Mouse (Mus musculus): Measurements from ENCODE around the gene Cyp26b1. TPM values are rescaled to one million over a fixed set of nuclear protein-coding genes. Genes with fewer than 3 reads are reported as not detected.
A peak's percentile ranks its signal among the peaks of the same experiment; 100 is the strongest.

Gene Cyp26b1
- total and polyA plus RNA-seq, 2 experiments from 2014 or later: 0.46 TPM; not detected in 1

GRCm38 (mm10) chr6:84545428-84545827 lies 48.3 kb downstream of the Cyp26b1 start:
- peak; percentile 44 for TF ChIP-seq CTCF (IDR thresholded peaks at IDR 0.05; ENCODE audit: low read depth)
- TF ChIP-seq EP300 (IDR thresholded peaks at IDR 0.05; ENCODE audit: low read depth): no peak
- Histone ChIP-seq H3K9ac (replicated peaks; ENCODE audit: low read depth, low read length) (no peak overlapping the region), H3K9me3 (replicated peaks; ENCODE audit: control insufficient read depth, low read length) (no peaks in the 10 kb centered on the region), H3K4me3 (ENCODE audit: low read depth, low read length) (no peak overlapping the region), H3K36me3 (replicated peaks; ENCODE audit: control insufficient read depth, insufficient read depth, low read length) (no peaks in the 10 kb centered on the region), H3K4me2 (ENCODE audit: low read depth, low read length) (no peak overlapping the region), H3K27ac (ENCODE audit: low read depth) (no peak overlapping the region), H3K4me1 (ENCODE audit: control insufficient read depth, insufficient read depth) (no peaks in the 10 kb centered on the region), H3K27me3 (ENCODE audit: control insufficient read depth, insufficient read depth, low read length) (no peaks in the 10 kb centered on the region)
- 63% methylated on average over 2 of the region's 2 CpGs for WGBS
- DNase-seq (ENCODE audit: low spot score) (peak; percentile 19), ATAC-seq (ENCODE audit: insufficient read depth, low read depth) (no peak)

DNA sequence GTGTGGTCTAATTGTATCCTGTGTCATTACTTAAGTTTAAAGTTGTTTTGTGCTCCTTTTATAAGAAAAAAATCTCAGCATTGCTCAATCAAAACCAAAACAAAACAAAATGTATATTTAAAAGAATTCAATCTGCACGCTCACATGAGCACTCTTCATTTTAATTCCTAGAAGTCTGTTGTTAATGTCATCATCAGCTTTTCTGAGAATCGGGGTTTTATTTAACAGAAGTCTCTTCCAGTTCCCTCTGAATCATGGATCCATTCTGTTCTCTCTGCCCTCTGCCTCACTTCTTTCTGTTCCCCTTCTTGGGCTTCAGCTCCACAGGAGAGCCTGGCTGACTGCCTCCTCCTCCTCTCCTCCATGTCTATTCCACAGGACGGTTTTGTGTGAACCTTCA lies 49.3 kb downstream of the Cyp26b1 start:
- no peak overlapping the region for H3K27ac ChIP-seq (ENCODE audit: low read depth)
- H3K4me3 ChIP-seq (ENCODE audit: low read depth, low read length): no peak overlapping the region
- no peaks in the 10 kb centered on the region for H3K36me3 ChIP-seq (replicated peaks; ENCODE audit: control insufficient read depth, insufficient read depth, low read length)
- H3K9me3 ChIP-seq (replicated peaks; ENCODE audit: control insufficient read depth, low read length): no peaks in the 10 kb centered on the region
- H3K27me3 ChIP-seq (ENCODE audit: control insufficient read depth, insufficient read depth, low read length): no peaks in the 10 kb centered on the region
- DNase-seq (ENCODE audit: low spot score): no peak
- 66% methylated on average over 3 of the region's 3 CpGs for WGBS
- no peak for TF ChIP-seq CTCF (IDR thresholded peaks at IDR 0.05; ENCODE audit: low read depth)
- TF ChIP-seq EP300 (IDR thresholded peaks at IDR 0.05; ENCODE audit: low read depth): no peak
- no peak overlapping the region for H3K9ac ChIP-seq (replicated peaks; ENCODE audit: low read depth, low read length)
- no peak overlapping the region for H3K4me2 ChIP-seq (ENCODE audit: low read depth, low read length)
- H3K4me1 ChIP-seq (ENCODE audit: control insufficient read depth, insufficient read depth): no peaks in the 10 kb centered on the region
- no peak for ATAC-seq (ENCODE audit: insufficient read depth, low read depth)

- H3K9me3 ChIP-seq (replicated peaks; ENCODE audit: control insufficient read depth, low read length): no peaks in the 10 kb centered on the region
- DNase-seq (ENCODE audit: low spot score) (no peak), ATAC-seq (ENCODE audit: insufficient read depth, low read depth) (no peak)
- H3K4me3 ChIP-seq (ENCODE audit: low read depth, low read length): no peak overlapping the region
- H3K36me3 ChIP-seq (replicated peaks; ENCODE audit: control insufficient read depth, insufficient read depth, low read length): no peaks in the 10 kb centered on the region
- TF ChIP-seq CTCF (IDR thresholded peaks at IDR 0.05; ENCODE audit: low read depth) (no peak), EP300 (IDR thresholded peaks at IDR 0.05; ENCODE audit: low read depth) (no peak)
- no peak overlapping the region for H3K9ac ChIP-seq (replicated peaks; ENCODE audit: low read depth, low read length)
- no peak overlapping the region for H3K27ac ChIP-seq (ENCODE audit: low read depth)
- 44% methylated on average over 5 of the region's 5 CpGs for WGBS
- H3K4me1 ChIP-seq (ENCODE audit: control insufficient read depth, insufficient read depth): no peaks in the 10 kb centered on the region
- no peak overlapping the region for H3K4me2 ChIP-seq (ENCODE audit: low read depth, low read length)
- no peaks in the 10 kb centered on the region for H3K27me3 ChIP-seq (ENCODE audit: control insufficient read depth, insufficient read depth, low read length)
Observed at GRCm38 (mm10) chr6:84543516-84543915, 50.2 kb downstream of the Cyp26b1 start.

GRCm38 (mm10) chr6:84539924-84540323 lies 53.8 kb downstream of the Cyp26b1 start:
- H3K4me2 ChIP-seq (ENCODE audit: low read depth, low read length): no peak overlapping the region
- H3K4me3 ChIP-seq (ENCODE audit: low read depth, low read length): no peak overlapping the region
- no peak for DNase-seq (ENCODE audit: low spot score)
- no peaks in the 10 kb centered on the region for H3K4me1 ChIP-seq (ENCODE audit: control insufficient read depth, insufficient read depth)
- no peaks in the 10 kb centered on the region for H3K9me3 ChIP-seq (replicated peaks; ENCODE audit: control insufficient read depth, low read length)
- TF ChIP-seq EP300 (IDR thresholded peaks at IDR 0.05; ENCODE audit: low read depth) (no peak), CTCF (IDR thresholded peaks at IDR 0.05; ENCODE audit: low read depth) (no peak)
- H3K27me3 ChIP-seq (ENCODE audit: control insufficient read depth, insufficient read depth, low read length): no peaks in the 10 kb centered on the region
- no peaks in the 10 kb centered on the region for H3K36me3 ChIP-seq (replicated peaks; ENCODE audit: control insufficient read depth, insufficient read depth, low read length)
- ATAC-seq (ENCODE audit: insufficient read depth, low read depth): no peak
- WGBS: 33% methylated on average over 4 of the region's 4 CpGs
- no peak overlapping the region for H3K27ac ChIP-seq (ENCODE audit: low read depth)
- H3K9ac ChIP-seq (replicated peaks; ENCODE audit: low read depth, low read length): no peak overlapping the region

GRCm38 (mm10) chr6:84538681-84539080 lies 55.0 kb downstream of the Cyp26b1 start:
- WGBS: 50% methylated on average over 3 of the region's 3 CpGs
- ATAC-seq (ENCODE audit: insufficient read depth, low read depth): no peak
- H3K36me3 ChIP-seq (replicated peaks; ENCODE audit: control insufficient read depth, insufficient read depth, low read length): no peaks in the 10 kb centered on the region

DNA sequence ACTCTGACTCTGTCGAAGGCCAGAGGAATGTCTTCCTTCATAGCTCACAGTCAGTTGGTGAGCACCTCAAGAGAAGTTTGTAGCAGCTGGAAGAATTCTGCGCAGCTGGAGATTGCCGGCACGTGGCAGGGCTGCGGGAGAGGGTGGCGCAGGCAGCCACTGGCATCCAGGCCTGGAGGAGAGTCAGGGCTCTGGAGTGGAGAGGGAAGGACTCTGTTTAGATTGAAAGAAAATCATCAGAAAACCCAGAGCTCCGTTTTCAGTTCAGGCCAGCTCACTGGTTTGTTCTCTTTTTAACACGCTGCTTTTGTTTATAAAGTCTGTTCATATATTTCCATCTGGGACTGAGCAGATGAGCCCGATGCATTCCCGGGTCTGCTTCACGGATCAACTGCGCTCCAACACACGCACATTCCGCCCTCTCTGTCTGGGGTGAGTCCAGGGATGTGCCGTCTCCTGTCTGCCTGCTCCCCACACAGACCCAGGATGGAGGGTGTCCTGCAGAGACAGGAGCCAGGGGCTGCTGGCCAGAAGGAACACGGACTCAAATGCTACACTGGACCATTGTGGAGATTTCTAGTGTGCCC lies 56.0 kb downstream of the Cyp26b1 start:
- ATAC-seq (ENCODE audit: insufficient read depth, low read depth) (no peak), DNase-seq (ENCODE audit: low spot score) (no peak)
- H3K4me1 ChIP-seq (ENCODE audit: control insufficient read depth, insufficient read depth): no peaks in the 10 kb centered on the region
- no peak overlapping the region for H3K4me3 ChIP-seq (ENCODE audit: low read depth, low read length)
- H3K9me3 ChIP-seq (replicated peaks; ENCODE audit: control insufficient read depth, low read length): no peaks in the 10 kb centered on the region
- no peak overlapping the region for H3K27ac ChIP-seq (ENCODE audit: low read depth)
- H3K27me3 ChIP-seq (ENCODE audit: control insufficient read depth, insufficient read depth, low read length): no peaks in the 10 kb centered on the region
- 67% methylated on average over 16 of the region's 16 CpGs for WGBS
- H3K4me2 ChIP-seq (ENCODE audit: low read depth, low read length): no peak overlapping the region
- no peak overlapping the region for H3K9ac ChIP-seq (replicated peaks; ENCODE audit: low read depth, low read length)
- no peak for TF ChIP-seq EP300 (IDR thresholded peaks at IDR 0.05; ENCODE audit: low read depth)
- TF ChIP-seq CTCF (IDR thresholded peaks at IDR 0.05; ENCODE audit: low read depth): no peak
- no peaks in the 10 kb centered on the region for H3K36me3 ChIP-seq (replicated peaks; ENCODE audit: control insufficient read depth, insufficient read depth, low read length)

More at GRCm38 (mm10) chr6:84538681-84539080, 55.0 kb downstream of the Cyp26b1 start:
- Histone ChIP-seq H3K4me1 (ENCODE audit: control insufficient read depth, insufficient read depth) (no peaks in the 10 kb centered on the region), H3K4me2 (ENCODE audit: low read depth, low read length) (no peak overlapping the region), H3K9ac (replicated peaks; ENCODE audit: low read depth, low read length) (no peak overlapping the region), H3K27ac (ENCODE audit: low read depth) (no peak overlapping the region), H3K27me3 (ENCODE audit: control insufficient read depth, insufficient read depth, low read length) (no peaks in the 10 kb centered on the region), H3K9me3 (replicated peaks; ENCODE audit: control insufficient read depth, low read length) (no peaks in the 10 kb centered on the region), H3K4me3 (ENCODE audit: low read depth, low read length) (no peak overlapping the region)
- TF ChIP-seq CTCF (IDR thresholded peaks at IDR 0.05; ENCODE audit: low read depth): no peak
- TF ChIP-seq EP300 (IDR thresholded peaks at IDR 0.05; ENCODE audit: low read depth): no peak
- DNase-seq (ENCODE audit: low spot score): no peak

All from heart, postnatal 0 days (tissue).